Mouse (Mus musculus): ENCODE measurements at regions not wholly inside any gene's neighbourhood (a gene's known extent, or its start where the extent isn't known, plus 50 kb on each side); places are given as distances from the start of the nearest gene placed in this dataset.
A peak's percentile ranks its signal among the peaks of the same experiment; 100 is the strongest.
"Not testable (repeated sequence)": the region's sequence is repeated elsewhere in the genome, so short reads cannot be mapped to it uniquely, and the experiment has no call there.

DNA sequence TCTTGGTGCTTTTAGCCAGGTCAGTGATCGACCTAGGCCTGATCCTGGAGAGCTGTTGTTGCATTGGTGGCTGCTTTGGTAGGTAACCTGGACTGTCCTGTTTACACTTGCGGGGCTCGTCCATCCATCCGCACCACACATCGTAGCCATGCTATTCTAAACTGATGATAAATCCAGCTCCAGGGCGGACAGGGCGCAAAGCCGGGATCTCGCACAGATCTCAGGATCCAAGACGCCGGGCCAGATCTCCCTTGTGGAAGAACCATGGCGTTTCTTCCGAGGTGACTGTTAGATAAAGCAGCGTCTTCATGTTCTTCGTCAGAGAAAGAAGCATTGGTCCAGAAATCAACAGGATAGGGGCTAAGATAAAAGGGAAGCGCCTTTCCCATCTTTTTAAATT lies 115.6 kb downstream of the Sec16b start:
- not testable (repeated sequence) for H3K27me3 ChIP-seq (replicated peaks); H3K4me2 ChIP-seq (replicated peaks); H3K9ac ChIP-seq; H3K4me3 ChIP-seq (replicated peaks); ATAC-seq; H3K36me3 ChIP-seq; H3K27ac ChIP-seq; H3K9me3 ChIP-seq; H3K4me1 ChIP-seq (replicated peaks)
- WGBS = 67% methylated on average over 16 of the region's 16 CpGs

DNA sequence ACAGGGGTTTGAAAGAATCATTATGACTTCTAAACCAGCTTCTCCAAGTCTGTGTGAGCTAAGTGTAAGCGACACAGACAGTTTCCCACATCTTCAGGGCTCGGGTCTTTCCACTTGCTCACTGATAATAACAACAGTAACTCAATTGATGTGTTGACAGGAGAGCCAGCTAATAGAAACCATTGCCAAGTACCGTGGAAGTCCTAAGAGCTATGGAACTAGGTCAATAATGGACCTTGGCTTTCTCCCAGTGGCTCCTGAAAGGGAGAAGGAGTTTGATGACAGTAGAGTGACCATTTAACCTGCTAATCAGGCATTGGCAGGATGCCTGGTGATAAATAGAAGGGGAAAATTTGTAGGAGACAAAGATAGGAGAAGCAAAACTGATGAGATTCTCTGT lies 126.1 kb downstream of the Sec16b start:
- Histone ChIP-seq H3K4me2 (replicated peaks) (no peak overlapping the region), H3K9ac (no peak overlapping the region), H3K27me3 (replicated peaks) (no peaks in the 10 kb centered on the region), H3K4me3 (replicated peaks) (no peak overlapping the region), H3K27ac (no peak overlapping the region), H3K4me1 (replicated peaks) (no peaks in the 10 kb centered on the region), H3K36me3 (no peaks in the 10 kb centered on the region), H3K9me3 (no peaks in the 10 kb centered on the region)
- ATAC-seq = no peak
- WGBS = 65% methylated on average over 3 of the region's 3 CpGs

DNA sequence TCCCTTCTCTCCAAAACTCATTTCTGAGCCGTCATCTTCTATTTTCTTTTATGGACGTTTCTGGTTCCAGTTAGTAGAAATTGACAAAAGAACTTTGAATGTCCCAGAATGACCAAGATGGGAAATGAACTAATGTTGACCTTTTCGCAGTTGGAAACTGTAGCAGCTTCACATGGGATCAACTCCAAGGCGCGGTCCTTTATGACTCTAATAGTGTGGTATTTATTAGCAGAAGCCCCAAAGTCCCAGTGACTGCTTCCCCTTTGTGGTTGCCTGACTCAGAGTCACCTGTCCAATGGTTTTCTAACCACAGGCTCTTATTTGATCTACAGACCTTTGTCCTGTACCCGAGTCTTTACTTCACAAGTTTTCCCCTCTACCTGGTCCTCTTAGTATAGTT lies 126.9 kb downstream of the Sec16b start:
- Histone ChIP-seq H3K27ac (no peak overlapping the region), H3K4me1 (replicated peaks) (no peaks in the 10 kb centered on the region), H3K9me3 (no peaks in the 10 kb centered on the region), H3K9ac (no peak overlapping the region), H3K36me3 (no peaks in the 10 kb centered on the region), H3K27me3 (replicated peaks) (no peaks in the 10 kb centered on the region), H3K4me2 (replicated peaks) (no peak overlapping the region), H3K4me3 (replicated peaks) (no peak overlapping the region)
- WGBS = 72% methylated on average over 6 of the region's 6 CpGs
- ATAC-seq = peak; percentile 77

DNA sequence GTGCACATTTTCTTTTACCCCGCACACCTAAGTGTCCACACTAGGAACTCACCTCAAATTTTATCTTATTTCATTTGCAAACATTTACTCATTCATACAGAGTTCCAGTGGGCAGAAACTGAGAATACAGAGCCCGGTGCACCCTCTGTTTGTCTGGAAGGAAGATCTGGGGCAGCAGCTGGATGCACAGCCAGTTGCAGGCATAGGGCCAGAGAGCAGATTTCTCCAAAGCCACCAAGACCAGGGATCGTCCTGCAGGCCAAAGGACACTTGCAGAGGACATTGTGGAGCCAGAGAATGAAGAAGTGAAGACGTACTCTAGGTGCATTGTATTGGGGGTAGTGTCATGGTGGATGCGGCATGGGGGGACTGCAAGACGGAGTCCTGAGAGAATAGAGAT lies 129.2 kb downstream of the Sec16b start:
- Histone ChIP-seq H3K9ac (no peak overlapping the region), H3K27me3 (replicated peaks) (no peaks in the 10 kb centered on the region), H3K36me3 (no peaks in the 10 kb centered on the region), H3K9me3 (no peaks in the 10 kb centered on the region), H3K4me2 (replicated peaks) (no peak overlapping the region), H3K4me3 (replicated peaks) (no peak overlapping the region), H3K27ac (no peak overlapping the region), H3K4me1 (replicated peaks) (no peaks in the 10 kb centered on the region)
- no peak for ATAC-seq
- 86% methylated on average over 6 of the region's 6 CpGs for WGBS

DNA sequence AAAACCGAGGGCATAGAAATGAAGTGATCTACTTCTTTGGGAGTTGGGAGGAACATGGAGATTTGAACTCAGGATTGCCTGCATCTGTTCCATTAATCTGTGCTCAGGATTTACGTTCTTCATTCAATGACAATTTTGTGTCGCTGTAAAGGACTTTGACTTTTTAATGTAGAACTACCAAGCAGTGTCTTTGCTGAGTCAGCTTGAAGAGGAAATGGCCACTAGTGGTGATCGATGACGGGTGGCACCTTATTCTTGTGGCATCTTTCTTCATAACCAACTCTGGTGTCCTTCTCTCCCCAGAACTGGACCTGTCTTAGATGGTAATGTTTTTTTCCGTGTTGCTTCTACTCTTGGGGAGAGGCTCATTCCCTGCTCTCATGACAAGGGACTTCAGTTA lies 137.0 kb downstream of the Sec16b start:
- Histone ChIP-seq H3K27ac (no peak overlapping the region), H3K27me3 (replicated peaks) (no peaks in the 10 kb centered on the region), H3K4me3 (replicated peaks) (no peak overlapping the region), H3K9ac (no peak overlapping the region), H3K36me3 (no peaks in the 10 kb centered on the region), H3K9me3 (no peaks in the 10 kb centered on the region), H3K4me2 (replicated peaks) (no peak overlapping the region), H3K4me1 (replicated peaks) (no peaks in the 10 kb centered on the region)
- WGBS = 85% methylated on average over 6 of the region's 6 CpGs
- no peak for ATAC-seq

DNA sequence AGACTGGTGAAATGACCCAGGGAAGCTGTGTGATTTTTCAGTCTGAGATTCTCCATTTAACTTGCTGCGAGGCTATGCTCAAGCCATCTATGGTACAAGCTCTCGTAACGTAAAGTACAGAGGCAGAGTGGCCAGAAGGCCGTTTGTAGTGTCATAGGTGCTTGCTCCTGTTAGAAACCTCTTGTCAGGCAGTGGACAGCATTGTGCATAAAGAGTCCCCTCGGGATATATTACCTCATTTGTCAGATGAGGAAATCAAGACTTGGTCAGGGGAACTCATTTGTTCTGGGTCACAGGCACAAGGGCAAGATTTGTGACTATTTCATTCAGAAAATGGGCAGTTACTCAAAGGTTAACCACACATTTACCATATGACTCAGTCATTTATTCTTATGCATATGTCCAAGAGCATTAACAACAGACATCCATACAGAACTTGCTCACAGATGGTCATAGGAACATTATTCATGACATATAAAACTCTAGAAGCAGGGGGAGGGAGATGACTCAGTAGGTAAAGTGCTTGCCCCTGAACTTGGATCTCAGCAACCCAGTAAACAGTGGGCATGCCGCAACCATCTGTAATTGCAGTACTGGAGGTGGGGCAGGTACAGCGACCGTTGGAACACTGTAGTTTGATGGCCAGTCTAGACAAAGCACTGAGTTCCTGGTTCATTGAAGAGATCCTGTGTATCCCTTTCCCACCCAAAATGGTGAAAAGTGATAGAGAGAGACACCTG lies 139.3 kb downstream of the Sec16b start:
- Histone ChIP-seq H3K27me3 (replicated peaks) (no peaks in the 10 kb centered on the region), H3K27ac (no peak overlapping the region), H3K9ac (no peak overlapping the region), H3K36me3 (no peaks in the 10 kb centered on the region), H3K9me3 (no peaks in the 10 kb centered on the region), H3K4me1 (replicated peaks) (no peaks in the 10 kb centered on the region), H3K4me2 (replicated peaks) (no peak overlapping the region), H3K4me3 (replicated peaks) (no peak overlapping the region)
- 81% methylated on average over 8 of the region's 8 CpGs for WGBS
- ATAC-seq = no peak

DNA sequence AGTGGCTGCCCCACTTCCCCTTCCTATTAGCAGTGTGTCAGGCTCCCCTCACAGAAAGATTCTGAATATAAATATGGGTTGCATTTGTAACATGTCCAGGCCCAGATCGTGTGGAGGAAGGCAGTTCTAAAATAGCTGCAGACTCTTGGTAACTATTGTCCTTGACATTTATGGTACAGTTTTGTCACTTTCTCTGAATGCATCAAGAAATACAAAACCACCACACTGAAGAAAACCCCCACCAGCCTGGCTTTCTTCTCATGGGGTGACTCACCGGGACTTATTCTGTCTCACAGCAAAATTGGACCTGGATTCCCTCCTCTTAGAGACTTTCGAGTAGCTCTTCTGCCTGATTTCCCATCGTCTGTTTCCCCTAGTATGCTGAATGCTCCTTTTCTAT lies 148.9 kb downstream of the Sec16b start:
- no peaks in the 10 kb centered on the region for H3K4me1 ChIP-seq (replicated peaks)

DNA sequence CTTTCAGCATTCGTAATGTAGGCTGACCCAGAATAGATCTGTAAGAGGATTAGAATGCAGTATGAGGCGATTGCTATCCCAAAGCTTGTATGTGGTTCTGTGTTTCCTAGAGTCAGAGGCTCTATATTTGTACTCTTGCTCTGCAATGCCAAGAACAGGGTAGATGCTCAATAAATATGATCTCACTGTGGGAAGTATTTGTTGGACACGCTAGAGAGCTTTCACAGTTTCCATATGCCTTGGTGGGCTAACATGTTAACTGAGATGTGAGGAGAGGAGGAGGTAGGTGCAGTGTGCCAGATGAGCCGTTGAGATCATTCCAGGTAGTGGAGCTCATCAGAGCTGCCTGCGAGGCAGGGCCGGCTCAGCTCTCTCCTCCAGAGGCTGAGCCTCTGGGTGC lies 163.1 kb downstream of the Sec16b start:
- H3K27me3 ChIP-seq (replicated peaks) = no peaks in the 10 kb centered on the region
- no peak overlapping the region for H3K4me2 ChIP-seq (replicated peaks)
- no peak overlapping the region for H3K4me3 ChIP-seq (replicated peaks)
- WGBS = 85% methylated on average over 6 of the region's 6 CpGs
- H3K9ac ChIP-seq = no peak overlapping the region
- H3K36me3 ChIP-seq = no peaks in the 10 kb centered on the region
- no peaks in the 10 kb centered on the region for H3K9me3 ChIP-seq
- H3K27ac ChIP-seq = no peak overlapping the region
- ATAC-seq = no peak
- H3K4me1 ChIP-seq (replicated peaks) = no peaks in the 10 kb centered on the region

More for the DNA sequence above, 148.9 kb downstream of the Sec16b start:
- no peaks in the 10 kb centered on the region for H3K27me3 ChIP-seq (replicated peaks)
- H3K4me3 ChIP-seq (replicated peaks) = no peak overlapping the region
- 75% methylated on average over 4 of the region's 4 CpGs for WGBS
- ATAC-seq = no peak
- H3K27ac ChIP-seq = no peak overlapping the region
- H3K9ac ChIP-seq = no peak overlapping the region
- H3K9me3 ChIP-seq = no peaks in the 10 kb centered on the region
- H3K36me3 ChIP-seq = no peaks in the 10 kb centered on the region
- H3K4me2 ChIP-seq (replicated peaks) = no peak overlapping the region

DNA sequence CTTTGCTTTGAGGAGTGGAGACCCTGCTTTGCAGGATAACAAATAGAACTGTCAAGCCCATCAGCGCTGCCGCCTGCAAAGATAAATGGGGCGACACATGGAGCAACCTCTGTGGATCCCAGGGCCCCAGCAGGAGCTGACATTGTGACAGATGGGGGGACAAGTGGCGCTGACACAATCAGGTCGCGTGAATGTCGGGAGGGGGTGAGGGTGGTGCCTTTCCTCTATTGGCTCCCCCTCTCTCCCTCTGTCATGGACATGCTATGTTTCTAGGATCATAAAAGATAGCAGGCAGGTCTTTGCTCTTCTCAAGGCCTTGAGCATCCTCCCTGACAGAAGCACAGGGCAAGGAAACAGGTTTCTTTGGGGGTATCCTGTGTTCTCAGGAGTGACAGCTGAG lies 177.8 kb downstream of the Sec16b start:
- Histone ChIP-seq H3K27ac (no peak overlapping the region), H3K4me2 (replicated peaks) (no peak overlapping the region), H3K36me3 (no peaks in the 10 kb centered on the region), H3K4me1 (replicated peaks) (no peaks in the 10 kb centered on the region), H3K9ac (no peak overlapping the region), H3K27me3 (replicated peaks) (no peaks in the 10 kb centered on the region), H3K4me3 (replicated peaks) (no peak overlapping the region), H3K9me3 (no peaks in the 10 kb centered on the region)
- 53% methylated on average over 7 of the region's 7 CpGs for WGBS
- no peak for ATAC-seq

DNA sequence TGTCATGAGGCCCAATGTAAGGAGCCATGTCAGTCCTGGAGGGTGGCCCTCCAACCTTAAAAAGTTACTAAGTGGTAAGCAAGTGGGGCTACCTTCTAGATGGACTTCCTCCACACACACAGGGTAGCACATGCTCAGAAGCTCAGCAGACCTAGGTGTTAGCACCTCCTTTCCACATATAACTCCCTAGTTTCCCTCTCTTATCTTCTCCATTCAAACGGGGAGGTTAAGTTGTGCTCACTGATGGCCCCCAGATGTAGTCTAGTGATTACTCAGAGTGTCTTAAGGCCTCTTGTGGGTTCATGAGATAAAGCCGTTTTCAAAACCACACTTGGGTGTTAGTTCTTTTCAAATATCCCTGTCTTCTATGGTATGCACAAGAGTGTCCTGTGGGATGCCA lies 188.7 kb downstream of the Sec16b start:
- Histone ChIP-seq H3K4me2 (replicated peaks) (no peak overlapping the region), H3K27ac (no peak overlapping the region), H3K4me1 (replicated peaks) (no peaks in the 10 kb centered on the region), H3K27me3 (replicated peaks) (no peaks in the 10 kb centered on the region), H3K36me3 (no peaks in the 10 kb centered on the region), H3K4me3 (replicated peaks) (no peak overlapping the region), H3K9me3 (no peaks in the 10 kb centered on the region), H3K9ac (no peak overlapping the region)
- 60% methylated on average over 2 of the region's 2 CpGs for WGBS
- ATAC-seq = peak; percentile 47; the same call in 1 of the 2 replicates

DNA sequence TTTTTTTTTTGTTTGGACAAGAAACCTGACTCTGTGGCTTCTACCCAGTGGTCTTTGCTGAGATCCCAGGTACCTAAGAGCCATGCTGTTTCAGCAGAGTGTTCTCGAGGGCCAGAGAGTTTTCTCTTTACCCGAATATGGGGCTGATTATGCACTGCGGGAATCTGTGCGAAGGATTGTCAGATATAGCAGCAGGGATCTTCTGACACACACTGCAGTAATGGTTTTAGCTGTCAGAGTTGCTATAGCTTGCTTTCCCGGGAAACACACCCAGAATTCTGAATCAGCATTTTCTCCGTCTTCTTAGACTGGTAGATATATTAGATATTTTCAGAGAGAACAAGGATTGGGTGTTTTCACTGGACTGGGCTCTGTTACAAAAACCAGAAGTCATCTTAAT lies 197.1 kb downstream of the Sec16b start:
- Histone ChIP-seq H3K9ac (no peak overlapping the region), H3K4me3 (replicated peaks) (no peak overlapping the region), H3K4me1 (replicated peaks) (no peaks in the 10 kb centered on the region), H3K36me3 (no peaks in the 10 kb centered on the region), H3K9me3 (no peaks in the 10 kb centered on the region), H3K27me3 (replicated peaks) (no peaks in the 10 kb centered on the region), H3K4me2 (replicated peaks) (no peak overlapping the region), H3K27ac (no peak overlapping the region)
- WGBS = 73% methylated on average over 6 of the region's 6 CpGs
- no peak for ATAC-seq

DNA sequence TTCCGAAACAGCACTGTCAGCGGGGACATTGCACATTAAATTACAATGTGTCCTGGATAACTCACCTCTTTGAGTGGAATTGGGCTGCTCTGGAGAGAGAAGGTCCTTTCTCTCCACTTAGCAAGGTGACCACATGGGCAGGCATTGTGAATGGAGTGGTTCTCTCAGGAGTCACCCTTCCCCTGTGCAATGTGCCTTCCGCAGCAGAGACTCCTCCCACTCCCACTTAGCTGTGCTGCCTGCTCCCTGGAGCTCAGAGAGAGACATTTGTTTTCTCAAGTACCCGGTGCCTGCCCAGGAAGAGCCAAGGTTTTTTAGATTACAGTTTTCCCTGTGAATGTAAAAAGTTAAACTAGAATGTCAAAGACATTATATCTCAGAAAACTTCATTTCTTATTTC lies 198.8 kb downstream of the Sec16b start:
- Histone ChIP-seq H3K4me3 (replicated peaks) (no peak overlapping the region), H3K27ac (no peak overlapping the region), H3K9me3 (no peaks in the 10 kb centered on the region), H3K27me3 (replicated peaks) (no peaks in the 10 kb centered on the region), H3K4me1 (replicated peaks) (no peaks in the 10 kb centered on the region), H3K9ac (no peak overlapping the region), H3K36me3 (no peaks in the 10 kb centered on the region), H3K4me2 (replicated peaks) (no peak overlapping the region)
- 40% methylated on average over 4 of the region's 4 CpGs for WGBS
- ATAC-seq = no peak

DNA sequence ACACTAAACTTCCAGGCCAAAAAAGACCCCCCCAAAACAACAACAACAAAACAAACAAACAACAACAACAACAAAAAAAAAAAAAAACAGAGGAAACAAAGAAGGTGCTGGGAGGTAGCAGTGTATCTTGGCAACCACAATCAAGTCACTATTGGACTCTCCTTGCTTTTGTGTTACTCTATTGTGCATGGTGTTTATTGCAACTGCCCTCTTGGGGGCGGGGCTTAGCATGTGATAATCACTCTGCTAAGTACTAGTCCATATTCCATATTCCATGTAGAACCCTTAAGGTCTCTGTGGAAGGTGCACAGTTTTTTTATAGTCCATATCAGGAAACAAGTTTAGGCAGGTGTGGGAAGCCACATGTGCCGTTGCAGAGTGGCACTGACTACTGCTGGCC lies 200.7 kb downstream of the Sec16b start:
- H3K36me3 ChIP-seq = no peaks in the 10 kb centered on the region
- 83% methylated on average over 2 of the region's 2 CpGs for WGBS
- H3K27ac ChIP-seq = no peak overlapping the region
- H3K27me3 ChIP-seq (replicated peaks) = no peaks in the 10 kb centered on the region
- no peak overlapping the region for H3K4me3 ChIP-seq (replicated peaks)
- H3K4me1 ChIP-seq (replicated peaks) = no peaks in the 10 kb centered on the region
- no peaks in the 10 kb centered on the region for H3K9me3 ChIP-seq
- no peak overlapping the region for H3K9ac ChIP-seq
- ATAC-seq = no peak
- no peak overlapping the region for H3K4me2 ChIP-seq (replicated peaks)
